Mouse (Mus musculus) ES-Bruce4 (cell line): Measurements from ENCODE around the gene Tmem268.

Experiments
- CTCF ChIP-seq: IDR thresholded peaks from one replicate; pipeline ENCODE4 v1.8.1; 2011; ENCODE audit warnings: low read depth, low read length
- EP300 ChIP-seq: IDR thresholded peaks from 2 replicates; pipeline ENCODE4 v1.6.1; 2011; ENCODE audit warnings: low read depth, low read length; ENCODE audit not compliant: insufficient read depth
- POLR2A ChIP-seq: IDR thresholded peaks from one replicate; pipeline ENCODE4 v1.8.1; 2011; ENCODE audit warnings: low read length; ENCODE audit not compliant: insufficient read depth

DNA sequence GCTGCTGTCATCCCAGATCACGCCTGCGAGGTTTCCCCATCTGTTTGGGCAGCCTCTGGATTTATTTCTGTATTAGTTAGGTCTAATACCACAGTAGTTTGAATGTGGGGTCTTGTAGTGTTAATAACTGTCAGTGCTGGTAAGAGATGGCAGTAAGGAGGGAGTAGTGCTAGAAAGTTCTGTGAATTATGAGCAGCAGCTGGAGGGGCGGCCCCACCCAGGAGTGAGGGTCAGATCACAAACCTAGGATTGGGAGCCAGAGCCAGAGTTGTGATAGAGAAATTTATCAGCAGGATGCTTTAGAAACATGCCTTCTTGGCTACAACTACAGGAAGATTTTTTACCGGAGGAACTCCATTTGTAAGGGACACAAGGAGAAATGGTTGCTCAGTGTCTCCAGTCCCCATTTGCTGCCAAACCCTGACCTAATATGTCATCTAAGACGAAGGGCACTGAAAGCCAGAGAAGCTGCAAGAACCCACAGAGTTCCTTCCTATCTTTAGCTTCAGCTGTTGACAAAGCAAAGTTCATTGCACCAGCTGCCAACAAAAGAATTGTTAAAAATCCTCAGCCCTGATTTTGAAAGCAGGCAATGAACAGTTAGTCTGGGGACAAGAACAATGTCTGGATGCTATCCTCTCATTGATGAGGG lies 36.0 kb downstream of the Tmem268 start:
- TF ChIP-seq EP300: no peak
- TF ChIP-seq CTCF: no peak
- TF ChIP-seq POLR2A: no peak
